Mouse (Mus musculus) liver, adult 2 months (tissue): ENCODE data around the gene Timm22. TPM values are rescaled to one million over a fixed set of nuclear protein-coding genes. Genes with fewer than 3 reads are reported as not detected.
A peak's percentile ranks its signal among the peaks of the same experiment; 100 is the strongest.

Experiments
- DNase-seq: peaks from one replicate; pipeline ENCODE4 v3.0.0-alpha.2; 2011; ENCODE audit warnings: low read depth, low spot score; ENCODE audit errors: extremely low read depth
- H3K27ac ChIP-seq: fragments of 200-500 bp; replicated peaks from 2 replicates; pipeline ENCODE4 v1.5.1; 2012; ENCODE audit warnings: low read depth, mild to moderate bottlenecking, control low read depth, inconsistent platforms, low read length; ENCODE audit not compliant: insufficient read depth
- H3K27me3 ChIP-seq: fragments of 200-500 bp; 2 replicates; pipeline ENCODE4 v1.6.1; 2012; ENCODE audit warnings: mild to moderate bottlenecking, moderate library complexity, low read length, inconsistent platforms; ENCODE audit not compliant: control insufficient read depth, insufficient read depth
- H3K36me3 ChIP-seq: fragments of 200-500 bp; 2 replicates; pipeline ENCODE4 v1.6.1; 2012; ENCODE audit warnings: low read length, inconsistent platforms; ENCODE audit not compliant: control insufficient read depth, insufficient read depth
- H3K4me1 ChIP-seq: fragments of 200-500 bp; 2 replicates; pipeline ENCODE4 v1.6.1; 2011; ENCODE audit warnings: low read length; ENCODE audit not compliant: control insufficient read depth, insufficient read depth
- H3K4me3 ChIP-seq: fragments of 200-500 bp; 2 replicates; pipeline ENCODE4 v1.5.1; 2011; ENCODE audit warnings: low read depth, mild to moderate bottlenecking, control low read depth, low read length, moderate library complexity; ENCODE audit not compliant: insufficient read depth
- H3K79me2 ChIP-seq: fragments of 200-500 bp; 2 replicates; pipeline ENCODE4 v1.6.1; 2012; ENCODE audit warnings: inconsistent platforms, mild to moderate bottlenecking, low read length, moderate library complexity; ENCODE audit not compliant: control insufficient read depth, insufficient read depth
- H3K9ac ChIP-seq: fragments of 200-500 bp; 2 replicates; pipeline ENCODE4 v1.6.1; 2012; ENCODE audit warnings: low read depth, mild to moderate bottlenecking, control low read depth, inconsistent platforms, low read length
- CTCF ChIP-seq: fragments of 200-500 bp; IDR thresholded peaks from 2 replicates; pipeline ENCODE4 v1.5.1; 2011; ENCODE audit warnings: low read depth, low read length, control low read depth
- POLR2A ChIP-seq: fragments of 200-500 bp; IDR thresholded peaks from 2 replicates; pipeline ENCODE4 v1.6.1; 2011; ENCODE audit warnings: low read length, control low read depth; ENCODE audit not compliant: insufficient read depth; ENCODE audit errors: extremely low read depth
- WGBS: fragments of 180-500 bp; shearing (Covaris S2); methylation state at CpG from one replicate; pipeline ENCODE4 v1.1.7; 2018; 5-methylcytosine and 5-hydroxymethylcytosine counted together
- polyA plus RNA-seq: library from polyadenylated mRNA; depleted of rRNA; stranded (reverse); fragments of >200 nt; gene quantifications from 2 replicates; pipeline ENCODE4 v1.2.3, GENCODE M21; 2012
- total RNA-seq: library from RNA; depleted of rRNA; stranded (reverse); fragments of >200 nt; gene quantifications from 2 replicates; pipeline ENCODE4 v1.2.3, GENCODE M21; 2014

Timm22 gene
- total and polyA plus RNA-seq, 2 experiments, result 6.0 to 7.9 TPM

- no peaks in the 10 kb centered on the region for H3K27me3 ChIP-seq
- TF ChIP-seq POLR2A (no peak), CTCF (no peak)
- no peaks in the 10 kb centered on the region for H3K79me2 ChIP-seq
- no peak overlapping the region for H3K9ac ChIP-seq
- H3K4me1 ChIP-seq, result no peaks in the 10 kb centered on the region
- 82% methylated on average over 2 of the region's 2 CpGs for WGBS
- H3K4me3 ChIP-seq, result no peak overlapping the region
- no peak for DNase-seq
- peaks cover 19% of the 10 kb centered on the region; the same call in 1 of the 2 replicates for H3K36me3 ChIP-seq
- H3K27ac ChIP-seq, result no peak overlapping the region
Observed at GRCm38 (mm10) chr11:76415985-76416384, 9.2 kb downstream of the Timm22 start.

GRCm38 (mm10) chr11:76418423-76418822, 11.7 kb downstream of the Timm22 start:
- 64% methylated on average over 8 of the region's 8 CpGs for WGBS
- H3K79me2 ChIP-seq, result no peaks in the 10 kb centered on the region
- H3K27ac ChIP-seq, result no peak overlapping the region
- no peaks in the 10 kb centered on the region for H3K4me1 ChIP-seq
- H3K27me3 ChIP-seq, result no peaks in the 10 kb centered on the region
- H3K36me3 ChIP-seq, result peaks cover 15% of the 10 kb centered on the region; the same call in 1 of the 2 replicates
- no peak overlapping the region for H3K4me3 ChIP-seq
- DNase-seq, result peak; percentile 29
- H3K9ac ChIP-seq, result no peak overlapping the region
- TF ChIP-seq POLR2A (no peak), CTCF (no peak)

- peaks cover 14% of the 10 kb centered on the region; the same call in 1 of the 2 replicates for H3K36me3 ChIP-seq
- no peak overlapping the region for H3K4me3 ChIP-seq
- no peaks in the 10 kb centered on the region for H3K79me2 ChIP-seq
- no peaks in the 10 kb centered on the region for H3K4me1 ChIP-seq
- DNase-seq, result no peak
- H3K27ac ChIP-seq, result no peak overlapping the region
- no peaks in the 10 kb centered on the region for H3K27me3 ChIP-seq
- WGBS, result 82% methylated on average over 4 of the region's 4 CpGs
- no peak for TF ChIP-seq POLR2A
- TF ChIP-seq CTCF, result no peak
- H3K9ac ChIP-seq, result no peak overlapping the region
Observed at GRCm38 (mm10) chr11:76419179-76419578, 12.4 kb downstream of the Timm22 start.

- WGBS, result 63% methylated on average over 4 of the region's 4 CpGs
- peaks cover 7% of the 10 kb centered on the region; the same call in 1 of the 2 replicates for H3K36me3 ChIP-seq
- no peaks in the 10 kb centered on the region for H3K4me1 ChIP-seq
- no peak overlapping the region for H3K27ac ChIP-seq
- H3K4me3 ChIP-seq, result no peak overlapping the region
- no peaks in the 10 kb centered on the region for H3K79me2 ChIP-seq
- H3K27me3 ChIP-seq, result no peaks in the 10 kb centered on the region
- TF ChIP-seq POLR2A, result no peak
- no peak for TF ChIP-seq CTCF
- DNase-seq, result no peak
- H3K9ac ChIP-seq, result no peak overlapping the region
Observed at GRCm38 (mm10) chr11:76420896-76421295, 14.1 kb downstream of the Timm22 start.

GRCm38 (mm10) chr11:76425749-76426148, 19.0 kb downstream of the Timm22 start:
- Histone ChIP-seq H3K9ac (no peak overlapping the region), H3K36me3 (no peaks in the 10 kb centered on the region), H3K4me3 (no peak overlapping the region), H3K27ac (no peak overlapping the region), H3K79me2 (no peaks in the 10 kb centered on the region), H3K27me3 (no peaks in the 10 kb centered on the region), H3K4me1 (no peaks in the 10 kb centered on the region)
- no peak for DNase-seq
- TF ChIP-seq CTCF, result no peak
- TF ChIP-seq POLR2A, result no peak
- WGBS, result 75% methylated on average over 6 of the region's 6 CpGs

GRCm38 (mm10) chr11:76427781-76428180, 21.0 kb downstream of the Timm22 start:
- H3K4me3 ChIP-seq, result no peak overlapping the region
- H3K79me2 ChIP-seq, result no peaks in the 10 kb centered on the region
- H3K36me3 ChIP-seq, result no peaks in the 10 kb centered on the region
- H3K27ac ChIP-seq, result no peak overlapping the region
- WGBS, result 81% methylated on average over 3 of the region's 3 CpGs
- H3K27me3 ChIP-seq, result no peaks in the 10 kb centered on the region
- TF ChIP-seq POLR2A, result no peak
- no peak for TF ChIP-seq CTCF
- no peak overlapping the region for H3K9ac ChIP-seq
- H3K4me1 ChIP-seq, result no peaks in the 10 kb centered on the region
- no peak for DNase-seq
